Mouse (Mus musculus) lung, postnatal 14 days (tissue): ENCODE data around the gene Tex19.1.

Source experiments
- DNase-seq: peaks from one replicate; pipeline ENCODE4 v3.0.0; 2021

Tex19.1 gene

DNA sequence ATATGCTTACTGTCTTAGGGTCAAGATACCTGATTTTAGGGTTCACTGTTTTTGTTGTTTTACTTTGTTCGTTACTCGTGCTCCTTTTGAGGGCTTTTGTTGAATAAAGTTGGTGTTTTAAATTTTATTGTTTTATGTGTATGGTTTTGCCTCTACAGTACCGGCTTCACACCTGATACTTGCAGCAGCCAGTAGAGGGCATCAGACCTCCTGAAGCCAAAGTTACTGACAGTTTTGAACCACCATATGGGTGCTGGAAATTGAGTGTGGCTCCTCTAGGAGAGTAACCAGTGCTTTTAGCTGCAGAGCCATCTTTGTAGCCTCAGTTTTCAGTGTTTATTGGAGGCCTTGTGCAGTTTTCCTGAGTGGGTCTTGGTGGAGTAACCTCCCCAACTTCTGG, 2.2 kb downstream of the Tex19.1 start:
- DNase-seq = no peak

DNA sequence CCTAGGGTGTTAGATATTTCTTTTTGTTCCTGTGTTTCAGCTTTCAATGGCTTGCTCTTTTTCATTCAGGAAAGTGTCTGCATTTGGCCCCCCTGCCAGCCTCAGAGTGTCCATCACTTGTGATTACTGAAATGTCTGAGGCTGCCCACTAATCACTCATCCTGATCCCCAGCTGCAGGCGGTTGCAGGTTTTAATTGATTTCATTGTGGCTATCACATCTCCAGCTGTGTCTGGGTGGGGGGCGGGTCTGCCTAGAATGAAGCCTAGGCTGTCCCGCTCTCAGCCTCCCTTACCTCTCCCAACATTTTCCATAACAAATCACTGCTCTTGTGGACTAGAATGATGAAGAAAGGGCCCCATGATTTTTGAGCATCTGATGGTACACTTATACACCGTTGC, 8.3 kb downstream of the Tex19.1 start:
- no peak for DNase-seq

DNA sequence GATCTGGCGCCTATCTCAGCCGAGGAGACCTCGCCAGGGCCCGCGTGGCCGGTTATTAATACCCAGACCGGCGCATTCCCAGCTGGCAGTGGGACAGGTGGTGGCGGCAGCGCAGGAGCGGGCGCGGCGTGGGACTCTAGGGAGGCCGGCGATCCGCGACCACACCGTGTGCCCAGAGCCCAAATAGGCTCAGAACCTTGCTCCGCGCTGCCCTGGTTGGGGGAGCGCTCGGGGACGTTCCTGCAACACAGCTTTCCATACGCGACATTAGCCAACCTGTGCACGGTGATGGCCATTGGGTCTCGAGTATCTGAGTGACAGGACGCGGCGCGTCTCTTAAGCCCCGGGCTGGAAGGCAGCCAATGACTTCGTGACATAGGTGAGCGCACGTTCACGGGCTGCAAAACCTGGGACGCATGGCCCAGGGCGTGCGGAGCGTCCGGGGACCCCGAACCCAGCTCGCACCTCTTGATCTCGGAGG, 10.5 kb downstream of the Tex19.1 start:
- DNase-seq = peak; percentile 8

DNA sequence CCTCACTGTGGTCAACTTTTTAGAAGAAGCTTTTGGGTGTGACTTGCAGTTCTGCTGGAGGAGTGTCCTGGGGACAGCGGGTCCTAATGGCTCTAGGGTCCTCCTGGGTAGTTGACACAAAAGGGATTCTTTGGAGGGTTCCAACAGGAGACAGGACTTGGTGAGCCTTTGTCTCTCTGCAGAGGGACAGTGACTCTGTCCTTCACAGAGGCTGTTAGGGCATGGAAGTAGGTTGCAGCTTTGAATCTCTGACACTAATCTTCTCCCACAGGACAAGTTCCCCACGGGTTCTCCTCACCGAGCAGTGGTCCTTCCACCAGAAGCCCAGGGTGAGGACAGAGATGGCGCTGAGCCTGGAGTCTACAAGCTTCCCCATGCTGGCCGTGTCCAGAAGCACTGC, 14.0 kb downstream of the Tex19.1 start, which contains the start of gene Uts2r:
TSS of gene Uts2r (plus strand) at position 301 of the 400 bp plus-strand sequence.
- no peak for DNase-seq

DNA sequence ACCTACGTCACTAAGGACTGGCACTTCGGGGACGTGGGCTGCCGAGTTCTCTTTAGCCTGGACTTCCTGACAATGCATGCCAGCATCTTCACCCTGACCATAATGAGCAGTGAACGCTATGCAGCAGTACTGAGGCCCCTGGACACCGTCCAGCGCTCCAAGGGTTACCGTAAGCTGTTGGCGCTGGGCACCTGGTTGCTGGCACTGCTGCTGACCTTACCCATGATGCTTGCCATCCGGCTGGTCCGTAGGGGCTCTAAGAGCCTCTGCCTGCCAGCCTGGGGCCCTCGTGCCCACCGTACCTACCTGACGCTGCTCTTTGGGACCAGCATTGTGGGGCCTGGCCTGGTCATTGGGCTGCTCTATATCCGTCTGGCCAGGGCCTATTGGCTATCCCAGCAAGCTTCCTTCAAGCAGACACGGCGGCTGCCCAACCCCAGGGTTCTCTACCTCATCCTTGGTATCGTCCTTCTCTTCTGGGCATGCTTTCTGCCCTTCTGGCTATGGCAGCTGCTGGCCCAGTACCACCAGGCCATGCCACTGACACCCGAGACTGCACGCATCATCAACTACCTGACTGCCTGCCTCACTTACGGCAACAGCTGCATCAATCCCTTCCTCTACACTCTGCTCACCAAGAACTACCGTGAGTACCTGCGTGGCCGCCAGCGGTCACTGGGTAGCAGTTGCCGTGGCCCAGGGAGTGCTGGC, 14.8 kb downstream of the Tex19.1 start:
- no peak for DNase-seq

DNA sequence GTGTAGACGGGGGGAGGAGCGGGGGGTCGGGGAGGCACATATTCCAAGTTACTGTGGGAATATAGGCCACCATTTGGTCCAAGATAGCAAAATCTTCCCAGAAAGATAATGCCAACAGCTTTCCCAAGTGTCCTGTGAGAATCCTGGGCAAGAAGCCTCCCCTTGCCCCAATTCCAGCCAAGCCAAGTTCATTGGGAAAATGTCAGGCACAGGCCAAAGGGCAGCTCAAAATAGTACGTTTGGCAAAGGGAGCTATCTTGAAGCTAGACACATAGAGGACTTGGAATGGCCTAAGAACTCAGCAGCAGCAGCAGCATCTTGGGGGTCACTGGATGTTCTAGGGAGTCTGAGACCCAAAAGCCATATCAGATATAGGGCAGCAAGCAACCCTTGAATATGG, 17.8 kb downstream of the Tex19.1 start:
- DNase-seq = no peak

DNA sequence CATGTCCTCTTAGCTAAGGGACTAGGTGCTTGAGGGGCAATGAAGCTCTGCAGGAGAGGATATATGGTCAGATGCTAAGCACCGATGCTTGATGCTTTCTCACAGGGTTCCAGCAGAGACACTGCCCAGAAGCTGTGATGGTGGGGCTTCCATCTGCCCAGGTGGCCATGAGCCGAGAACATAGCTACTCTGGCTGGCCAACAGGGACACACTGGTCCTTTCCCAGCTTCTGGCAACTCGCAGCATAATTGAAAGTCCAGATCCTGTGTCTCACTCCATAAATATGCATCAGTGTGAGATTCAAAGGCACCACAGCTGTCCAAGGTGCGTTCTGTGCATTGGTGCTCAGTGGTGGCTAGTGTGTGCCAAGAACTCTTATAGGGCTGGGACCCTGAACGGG, 27.3 kb downstream of the Tex19.1 start:
- no peak for DNase-seq

DNA sequence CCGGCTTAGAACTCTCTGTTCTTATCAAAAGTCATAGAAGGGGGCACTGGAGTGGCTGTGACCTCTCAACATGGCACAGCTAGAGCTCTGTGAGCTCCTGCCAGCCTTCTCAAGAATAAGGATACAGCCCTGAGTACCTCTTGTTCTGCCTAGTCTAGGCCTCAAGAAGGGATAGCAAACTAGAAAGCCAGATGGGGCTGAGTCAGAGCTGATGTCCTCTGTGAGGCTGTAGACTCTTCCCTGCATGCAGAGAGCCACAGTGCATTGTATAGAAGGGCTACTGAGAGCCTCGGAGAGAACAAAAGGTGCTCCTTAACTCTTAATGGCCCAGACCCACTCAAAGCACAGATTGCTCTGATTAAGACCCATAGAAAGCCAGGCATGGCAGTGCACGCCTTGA, 28.3 kb downstream of the Tex19.1 start:
- no peak for DNase-seq

DNA sequence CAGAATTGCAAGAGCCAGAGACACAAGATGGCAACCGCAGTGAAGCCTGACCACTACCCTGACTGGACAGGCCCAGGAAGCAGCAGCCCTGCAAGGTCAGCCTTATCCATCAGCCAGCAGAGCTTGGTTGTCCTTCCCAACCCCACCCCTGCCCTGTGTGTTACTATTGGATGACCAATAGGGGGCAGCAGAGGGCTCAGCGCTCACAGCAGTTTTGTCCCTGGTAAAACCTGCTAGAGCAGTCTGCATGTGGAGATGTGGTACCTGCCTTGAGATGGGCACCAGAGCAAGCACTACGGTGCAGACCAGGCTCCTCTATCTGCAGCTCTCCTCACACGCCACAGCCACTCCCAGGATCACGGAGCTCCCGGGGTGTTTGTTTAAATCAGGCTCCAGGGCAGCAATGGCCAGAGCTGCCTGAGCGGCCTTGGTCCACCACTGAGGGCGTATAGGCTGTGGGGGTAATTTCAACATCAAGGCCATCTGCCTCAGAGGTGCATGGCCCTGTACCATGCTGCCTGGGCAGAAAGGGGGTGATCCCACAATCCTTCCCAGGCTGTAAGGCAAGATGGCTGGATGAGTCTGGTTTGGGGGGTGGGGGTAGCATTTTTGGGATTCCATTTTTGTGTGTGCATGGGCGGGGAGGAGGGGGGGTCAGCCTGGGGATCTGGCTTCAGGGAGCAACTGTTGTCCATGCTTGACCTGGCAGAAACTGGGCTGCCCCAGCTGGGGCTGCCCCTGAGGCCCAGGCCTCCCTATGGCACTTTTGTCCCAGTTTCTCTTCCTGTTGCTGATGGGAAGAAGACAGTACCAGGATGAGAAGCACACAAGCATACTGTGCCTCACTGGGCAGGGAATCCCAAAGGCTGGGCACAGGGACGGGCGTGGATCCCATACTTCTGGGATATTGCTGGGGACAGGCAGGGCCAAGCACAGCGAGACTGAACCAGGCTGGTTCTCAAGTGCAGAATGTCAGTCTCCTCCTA, 30.6 kb downstream of the Tex19.1 start:
- peak; percentile 73 for DNase-seq

DNA sequence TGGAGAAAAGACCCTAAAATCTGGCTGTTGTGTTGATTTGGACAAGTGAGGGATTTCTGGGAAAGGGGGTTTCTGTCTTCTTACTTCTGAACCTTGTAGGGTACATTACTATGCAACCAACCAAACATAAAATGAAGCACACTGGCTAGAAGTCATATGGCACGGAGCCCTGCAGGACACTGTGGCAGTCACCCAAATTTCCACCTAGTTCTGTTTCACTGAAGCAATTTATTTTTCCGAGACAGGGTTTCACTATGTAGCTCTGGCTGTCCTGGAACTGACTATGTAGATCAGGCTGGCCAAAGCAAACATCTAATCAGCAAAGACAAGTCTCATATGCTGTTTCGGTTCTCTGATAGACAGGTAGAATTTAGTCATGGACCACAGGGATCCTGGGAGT, 43.7 kb downstream of the Tex19.1 start:
- DNase-seq = no peak

DNA sequence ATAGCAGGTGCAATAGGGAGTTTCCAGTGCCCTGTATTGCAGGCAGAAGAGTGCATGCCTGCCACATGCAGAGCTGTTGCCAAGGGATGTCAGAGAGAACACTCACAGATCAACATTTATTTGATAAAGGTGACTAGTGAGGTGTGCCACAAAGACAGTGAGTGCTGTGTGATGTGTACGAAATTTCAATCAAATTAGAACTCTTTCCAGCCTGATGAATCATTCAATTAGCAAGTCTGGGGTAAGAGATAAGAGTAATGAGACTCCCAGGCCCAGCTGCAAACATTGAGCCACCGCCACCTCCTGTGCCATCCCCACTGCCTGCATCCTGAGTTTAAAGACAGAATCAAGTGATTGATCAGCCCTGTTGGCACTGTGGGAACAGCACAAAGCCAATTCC, 46.8 kb downstream of the Tex19.1 start:
- no peak for DNase-seq

DNA sequence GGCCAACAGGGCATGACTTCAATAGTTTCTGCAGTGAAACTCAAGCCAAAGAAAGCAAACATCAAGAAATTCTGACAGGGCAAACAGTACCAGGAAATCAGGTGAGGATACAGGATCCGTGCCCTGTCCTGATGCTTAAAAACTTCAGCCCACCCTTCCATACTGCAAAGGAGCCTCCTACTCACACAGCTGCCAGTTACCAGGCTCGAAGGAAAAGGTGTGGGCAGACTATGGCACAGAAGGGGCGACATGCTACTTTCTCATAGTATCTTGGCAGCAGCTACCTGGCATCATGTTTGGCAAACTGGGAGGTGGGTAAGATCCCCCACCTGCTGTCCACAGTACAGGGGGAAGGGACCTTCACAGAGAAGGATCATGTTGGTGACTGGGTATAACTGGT, 47.5 kb downstream of the Tex19.1 start:
- DNase-seq = no peak
